Mouse (Mus musculus) ES-Bruce4 (cell line): ENCODE measurements around the gene Cacnb3.

Experiments used
- CTCF ChIP-seq: IDR thresholded peaks from one replicate; pipeline ENCODE4 v1.8.1; 2011; ENCODE audit warnings: low read depth, low read length
- EP300 ChIP-seq: IDR thresholded peaks from 2 replicates; pipeline ENCODE4 v1.6.1; 2011; ENCODE audit warnings: low read depth, low read length; ENCODE audit not compliant: insufficient read depth
- POLR2A ChIP-seq: IDR thresholded peaks from one replicate; pipeline ENCODE4 v1.8.1; 2011; ENCODE audit warnings: low read length; ENCODE audit not compliant: insufficient read depth

- TF ChIP-seq CTCF (no peak), EP300 (no peak), POLR2A (no peak)
These were observed 47.6 kb upstream of the Cacnb3 start for GRCm38 (mm10) chr15:98582996-98583395.
